Mouse (Mus musculus) limb, embryonic 11.5 days (tissue): Measurements from ENCODE around the gene March9. TPM values are rescaled to one million over a fixed set of nuclear protein-coding genes. Genes with fewer than 3 reads are reported as not detected.

Source experiments
- ATAC-seq: fragments of 200-750 bp; cut with Nextera tagmentation; 2 replicates; pipeline ENCODE4 v1.8.0; 2017; ENCODE audit warnings: low read depth; ENCODE audit not compliant: insufficient number of reproducible peaks, low FRiP score, low TSS enrichment
- DNase-seq: peaks from one replicate; pipeline ENCODE4 v3.0.0-alpha.2; 2015; ENCODE audit warnings: low spot score
- H3K27ac ChIP-seq: fragments of 300-500 bp; sonication (generic); replicated peaks from 2 replicates; pipeline ENCODE4 v1.5.1; 2014; ENCODE audit warnings: low read depth, mild to moderate bottlenecking, low read length
- H3K27me3 ChIP-seq: fragments of 300-500 bp; sonication (generic); 2 replicates; pipeline ENCODE4 v1.6.1; 2014; ENCODE audit warnings: mild to moderate bottlenecking, low read length, mixed read lengths; ENCODE audit not compliant: control insufficient read depth, insufficient read depth
- H3K36me3 ChIP-seq: fragments of 300-500 bp; sonication (generic); 2 replicates; pipeline ENCODE4 v1.6.1; 2014; ENCODE audit warnings: mild to moderate bottlenecking, low read length, moderate library complexity, mixed read lengths; ENCODE audit not compliant: control insufficient read depth, insufficient read depth
- H3K4me1 ChIP-seq: fragments of 300-500 bp; sonication (generic); 2 replicates; pipeline ENCODE4 v1.6.1; 2014; ENCODE audit warnings: low read length, mixed read lengths; ENCODE audit not compliant: control insufficient read depth, insufficient read depth
- H3K4me2 ChIP-seq: fragments of 300-500 bp; sonication (generic); 2 replicates; pipeline ENCODE4 v1.6.1; 2014; ENCODE audit warnings: low read depth, mild to moderate bottlenecking, moderate library complexity; ENCODE audit not compliant: severe bottlenecking
- H3K4me3 ChIP-seq: fragments of 300-500 bp; sonication (generic); 2 replicates; pipeline ENCODE4 v1.5.1; 2014; ENCODE audit warnings: low read depth, low read length
- H3K9ac ChIP-seq: fragments of 300-500 bp; sonication (generic); 2 replicates; pipeline ENCODE4 v1.6.1; 2014; ENCODE audit warnings: mild to moderate bottlenecking, low read length
- H3K9me3 ChIP-seq: fragments of 300-500 bp; sonication (generic); 2 replicates; pipeline ENCODE4 v1.6.1; 2016; ENCODE audit warnings: low read length; ENCODE audit not compliant: control insufficient read depth
- WGBS: fragments of 180-500 bp; shearing (Covaris S2); extraction: QIAGEN DNeasy Blood & Tissue Kit; methylation state at CpG from one replicate; pipeline ENCODE4 v1.1.7; 2014; 5-methylcytosine and 5-hydroxymethylcytosine counted together
- polyA plus RNA-seq: library from polyadenylated mRNA; unstranded; fragments of >200 nt; fragmentation: Nextera tagmentation; extraction: Ambion mirVana; gene quantifications from 2 replicates; pipeline ENCODE4 v1.2.1, GENCODE M21; 2014

March9 gene
- polyA plus RNA-seq, 1 experiment from 2014 or later: 1.6 TPM

GRCm38 (mm10) chr10:127083292-127083914, 23.4 kb upstream of the March9 start:
- ATAC-seq (no peak), DNase-seq (no peak)
- Histone ChIP-seq H3K4me3 (no peak overlapping the region), H3K9me3 (0 out of 2 replicates have a peak, but pooled peaks cover 3% of the 10 kb centered on the region), H3K4me1 (peaks cover 21% of the 10 kb centered on the region), H3K9ac (no peak overlapping the region), H3K27me3 (peaks cover 64% of the 10 kb centered on the region), H3K4me2 (no peak overlapping the region), H3K27ac (no peak overlapping the region), H3K36me3 (no peaks in the 10 kb centered on the region)
- WGBS: 25% methylated on average over 8 of the region's 8 CpGs

GRCm38 (mm10) chr10:127081996-127082620, 22.1 kb upstream of the March9 start:
- H3K9me3 ChIP-seq: 0 out of 2 replicates have a peak, but pooled peaks cover 3% of the 10 kb centered on the region
- no peak overlapping the region for H3K4me2 ChIP-seq
- ATAC-seq (no peak), DNase-seq (peak; percentile 55)
- WGBS: 28% methylated on average over 8 of the region's 8 CpGs
- no peak overlapping the region for H3K27ac ChIP-seq
- H3K4me3 ChIP-seq: no peak overlapping the region
- H3K27me3 ChIP-seq: peaks cover 72% of the 10 kb centered on the region
- peaks cover 26% of the 10 kb centered on the region for H3K4me1 ChIP-seq
- no peaks in the 10 kb centered on the region for H3K36me3 ChIP-seq
- H3K9ac ChIP-seq: no peak overlapping the region; the same call in 1 of the 2 replicates

GRCm38 (mm10) chr10:127080901-127081780, 21.2 kb upstream of the March9 start:
- H3K9ac ChIP-seq: no peak overlapping the region
- no peak for DNase-seq
- no peak overlapping the region for H3K27ac ChIP-seq
- H3K9me3 ChIP-seq: 0 out of 2 replicates have a peak, but pooled peaks cover 3% of the 10 kb centered on the region
- WGBS: 1% methylated on average over 48 of the region's 48 CpGs
- ATAC-seq: no peak
- peaks cover 26% of the 10 kb centered on the region for H3K4me1 ChIP-seq
- H3K36me3 ChIP-seq: no peaks in the 10 kb centered on the region
- H3K27me3 ChIP-seq: peaks cover 78% of the 10 kb centered on the region
- H3K4me3 ChIP-seq: no peak overlapping the region; the same call in 1 of the 2 replicates
- peak overlapping the region; percentile 27; the same call in 1 of the 2 replicates for H3K4me2 ChIP-seq

GRCm38 (mm10) chr10:127079665-127080391, 19.8 kb upstream of the March9 start:
- peaks cover 79% of the 10 kb centered on the region for H3K27me3 ChIP-seq
- DNase-seq (peak; percentile 48), ATAC-seq (no peak)
- peak overlapping the region; percentile 43 for H3K4me3 ChIP-seq
- 0 out of 2 replicates have a peak, but pooled peaks cover 3% of the 10 kb centered on the region for H3K9me3 ChIP-seq
- peaks cover 26% of the 10 kb centered on the region for H3K4me1 ChIP-seq
- WGBS: 1% methylated on average over 62 of the region's 70 CpGs
- H3K36me3 ChIP-seq: no peaks in the 10 kb centered on the region
- H3K9ac ChIP-seq: peak overlapping the region; percentile 43
- H3K4me2 ChIP-seq: peak overlapping the region; percentile 92
- no peak overlapping the region for H3K27ac ChIP-seq

GRCm38 (mm10) chr10:127078677-127079575, 18.9 kb upstream of the March9 start:
- DNase-seq (peak; percentile 74), ATAC-seq (peak; percentile 7; the same call in 1 of the 2 replicates)
- under 1% methylated on average over 35 of the region's 49 CpGs for WGBS
- Histone ChIP-seq H3K27ac (no peak overlapping the region), H3K4me3 (peak overlapping the region; percentile 43), H3K9me3 (0 out of 2 replicates have a peak, but pooled peaks cover 3% of the 10 kb centered on the region), H3K36me3 (no peaks in the 10 kb centered on the region), H3K27me3 (peaks cover 73% of the 10 kb centered on the region), H3K4me1 (peaks cover 26% of the 10 kb centered on the region), H3K9ac (peak overlapping the region; percentile 43), H3K4me2 (peak overlapping the region; percentile 92)

GRCm38 (mm10) chr10:127078001-127078676, 18.2 kb upstream of the March9 start:
- H3K36me3 ChIP-seq: no peaks in the 10 kb centered on the region
- peak overlapping the region; percentile 43 for H3K4me3 ChIP-seq
- 0 out of 2 replicates have a peak, but pooled peaks have one; percentile 32 for ATAC-seq
- no peak for DNase-seq
- no peak overlapping the region for H3K27ac ChIP-seq
- 3% methylated on average over 12 of the region's 12 CpGs for WGBS
- H3K4me1 ChIP-seq: peaks cover 26% of the 10 kb centered on the region
- H3K9me3 ChIP-seq: 0 out of 2 replicates have a peak, but pooled peaks cover 3% of the 10 kb centered on the region
- peak overlapping the region; percentile 92; the same call in 1 of the 2 replicates for H3K4me2 ChIP-seq
- H3K27me3 ChIP-seq: peaks cover 65% of the 10 kb centered on the region
- H3K9ac ChIP-seq: no peak overlapping the region

- no peak overlapping the region for H3K9ac ChIP-seq
Measured at GRCm38 (mm10) chr10:127077515-127077914, 17.5 kb upstream of the March9 start.

More at GRCm38 (mm10) chr10:127077515-127077914, 17.5 kb upstream of the March9 start:
- under 1% methylated on average over 10 of the region's 10 CpGs for WGBS
- Histone ChIP-seq H3K4me2 (no peak overlapping the region), H3K4me1 (peaks cover 26% of the 10 kb centered on the region), H3K27ac (no peak overlapping the region), H3K9me3 (0 out of 2 replicates have a peak, but pooled peaks cover 3% of the 10 kb centered on the region), H3K36me3 (no peaks in the 10 kb centered on the region), H3K27me3 (peaks cover 59% of the 10 kb centered on the region), H3K4me3 (no peak overlapping the region)
- ATAC-seq (no peak), DNase-seq (no peak)
